Mouse (Mus musculus): ENCODE measurements around the gene Enam.

GRCm38 (mm10) chr5:88530908-88531307 is 43.1 kb downstream of the Enam start:
- TF ChIP-seq CTCF (IDR thresholded peaks at IDR 0.05; ENCODE audit: control insufficient read depth, insufficient read depth, insufficient replicate concordance, low read depth, low read length): no peak
- TF ChIP-seq POLR2A (IDR thresholded peaks at IDR 0.05; ENCODE audit: control insufficient read depth, low read depth, low read length): no peak

Measured in testis, adult 2 months (tissue).